Mouse (Mus musculus) brain, embryonic 14.5 days (tissue): ENCODE data around the gene Dgki.

Source experiments
- CTCF ChIP-seq: fragments of 200-500 bp; IDR thresholded peaks from 2 replicates; pipeline ENCODE4 v1.5.1; 2012; ENCODE audit warnings: inconsistent platforms, mild to moderate bottlenecking, moderate library complexity, borderline replicate concordance; ENCODE audit not compliant: insufficient read depth, insufficient read length; ENCODE audit errors: extremely low read depth
- POLR2A ChIP-seq: fragments of 200-500 bp; IDR thresholded peaks from 2 replicates; pipeline ENCODE4 v1.6.1; 2012; ENCODE audit warnings: mild to moderate bottlenecking, inconsistent platforms, borderline replicate concordance; ENCODE audit not compliant: poor library complexity, insufficient read depth, insufficient read length, severe bottlenecking; ENCODE audit errors: extremely low read depth

- TF ChIP-seq CTCF (no peak), POLR2A (no peak)
Observed at GRCm38 (mm10) chr6:37327519-37327918, 27.5 kb upstream of the Dgki start.
